Mouse (Mus musculus): ENCODE data around the gene Slfn9.
"Not testable (repeated sequence)": the region's sequence is repeated elsewhere in the genome, so short reads cannot be mapped to it uniquely, and the experiment has no call there.

The Slfn9 gene

GRCm38 (mm10) chr11:82956925-82957324 is 34.7 kb downstream of the Slfn9 start:
- DNase-seq (ENCODE audit: low spot score in 2 of 2) = no peak

GRCm38 (mm10) chr11:82954631-82955030 is 37.0 kb downstream of the Slfn9 start:
- no peak for DNase-seq (ENCODE audit: low spot score in 2 of 2)

GRCm38 (mm10) chr11:82952612-82953542 is 38.8 kb downstream of the Slfn9 start:
- no peak for DNase-seq (ENCODE audit: low spot score in 2 of 2)

- no peak for DNase-seq (ENCODE audit: low spot score in 2 of 2)
These were observed 39.6 kb downstream of the Slfn9 start for GRCm38 (mm10) chr11:82951865-82952611.

- DNase-seq (ENCODE audit: low spot score in 2 of 2) = no peak
These were observed 40.7 kb downstream of the Slfn9 start, which contains the start of gene Slfn5 for GRCm38 (mm10) chr11:82950736-82951481. TSS of gene Slfn5 (plus strand) at chr11:82951349.

- DNase-seq (ENCODE audit: low spot score in 2 of 2) = no peak
These were observed 42.6 kb downstream of the Slfn9 start for GRCm38 (mm10) chr11:82949036-82949435.

- DNase-seq (ENCODE audit: low spot score in 2 of 2) = no peak
These were observed 44.2 kb downstream of the Slfn9 start for GRCm38 (mm10) chr11:82947457-82947856.

GRCm38 (mm10) chr11:82945636-82946035 is 46.0 kb downstream of the Slfn9 start:
- no peak for DNase-seq (ENCODE audit: low spot score in 2 of 2)

GRCm38 (mm10) chr11:82943336-82943735 is 48.3 kb downstream of the Slfn9 start:
- DNase-seq (ENCODE audit: low spot score in 2 of 2) = no peak

- DNase-seq (ENCODE audit: low spot score in 2 of 2) = no peak
These were observed 58.4 kb downstream of the Slfn9 start for GRCm38 (mm10) chr11:82933186-82933585.

GRCm38 (mm10) chr11:82931671-82932450 is 59.8 kb downstream of the Slfn9 start:
- DNase-seq (ENCODE audit: low spot score in 2 of 2) = not testable (repeated sequence)

GRCm38 (mm10) chr11:82931161-82931560 is 60.5 kb downstream of the Slfn9 start:
- DNase-seq (ENCODE audit: low spot score in 2 of 2) = not testable (repeated sequence)

- not testable (repeated sequence) for DNase-seq (ENCODE audit: low spot score in 2 of 2)
These were observed 61.2 kb downstream of the Slfn9 start for GRCm38 (mm10) chr11:82930391-82930955.

GRCm38 (mm10) chr11:82929633-82929950 is 62.0 kb downstream of the Slfn9 start:
- no peak for DNase-seq (ENCODE audit: low spot score in 2 of 2)

- no peak for DNase-seq (ENCODE audit: low spot score in 2 of 2)
These were observed 62.6 kb downstream of the Slfn9 start for GRCm38 (mm10) chr11:82928897-82929632.

Measured in urinary bladder, postnatal 4 days (tissue).